Mouse (Mus musculus) olfactory bulb, adult 2 months (tissue): ENCODE measurements around the gene 4931429L15Rik.

Experiments used
- CTCF ChIP-seq: fragments of 200-500 bp; IDR thresholded peaks from 2 replicates; pipeline ENCODE4 v1.5.1; 2012; ENCODE audit warnings: low read depth, mild to moderate bottlenecking, low read length, moderate library complexity; ENCODE audit not compliant: insufficient read depth
- POLR2A ChIP-seq: fragments of 200-500 bp; IDR thresholded peaks from 2 replicates; pipeline ENCODE4 v1.6.1; 2012; ENCODE audit warnings: mild to moderate bottlenecking, low read depth, low read length, moderate library complexity; ENCODE audit not compliant: insufficient read depth

DNA sequence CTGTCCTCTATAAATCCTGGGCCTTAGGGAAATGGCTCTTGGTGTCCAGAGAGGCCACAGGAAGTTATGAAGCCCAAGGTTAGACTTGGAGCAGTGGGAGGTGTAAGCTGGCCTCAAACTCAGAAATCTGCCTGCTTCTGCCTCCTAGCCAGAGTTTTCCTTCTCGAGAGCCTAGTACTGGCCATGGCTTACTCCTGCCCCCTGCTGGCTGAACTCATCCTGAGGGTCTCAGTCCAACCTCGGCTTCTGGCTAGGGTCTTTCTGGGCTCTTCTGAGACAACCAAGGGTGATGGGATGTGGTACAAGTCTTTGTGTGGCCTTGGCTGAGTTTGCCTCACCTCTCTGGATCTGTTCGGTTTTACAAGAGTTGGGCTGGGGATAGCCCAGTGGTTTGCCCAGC lies 1.8 kb downstream of the 4931429L15Rik start:
- TF ChIP-seq CTCF (no peak), POLR2A (no peak)
